Mouse (Mus musculus) macrophage (primary cell): Measurements from ENCODE around the gene Neil1. TPM values are rescaled to one million over a fixed set of nuclear protein-coding genes. Genes with fewer than 3 reads are reported as not detected.

ENCODE experiments used
- H3K27ac ChIP-seq: fragments of 350-480 bp; formaldehyde crosslinking; 2 replicates; pipeline ENCODE4 v1.9.0; 2021
- H3K36me3 ChIP-seq: fragments of 350-480 bp; formaldehyde crosslinking; 2 replicates; pipeline ENCODE4 v1.9.0; 2021; ENCODE audit errors: inconsistent target
- H3K4me3 ChIP-seq: fragments of 350-480 bp; formaldehyde crosslinking; 2 replicates; pipeline ENCODE4 v1.9.0; 2021; ENCODE audit errors: inconsistent target
- H3K79me2 ChIP-seq: fragments of 350-480 bp; formaldehyde crosslinking; 2 replicates; pipeline ENCODE4 v1.9.0; 2021; ENCODE audit errors: inconsistent target
- WGBS: methylation state at CpG from one replicate; pipeline ENCODE4 v1.1.7; 2026; ENCODE audit warnings: inconsistent platforms; ENCODE audit not compliant: missing documents; 5-methylcytosine and 5-hydroxymethylcytosine counted together
- polyA plus RNA-seq: library from polyadenylated mRNA; stranded (reverse); fragments of 250-400 nt; gene quantifications from 3 replicates; pipeline ENCODE4 v1.2.4, GENCODE M21; 2018; ENCODE audit warnings: inconsistent platforms

The Neil1 gene
- polyA plus RNA-seq, 1 experiment from 2014 or later, result 3.3 TPM

DNA sequence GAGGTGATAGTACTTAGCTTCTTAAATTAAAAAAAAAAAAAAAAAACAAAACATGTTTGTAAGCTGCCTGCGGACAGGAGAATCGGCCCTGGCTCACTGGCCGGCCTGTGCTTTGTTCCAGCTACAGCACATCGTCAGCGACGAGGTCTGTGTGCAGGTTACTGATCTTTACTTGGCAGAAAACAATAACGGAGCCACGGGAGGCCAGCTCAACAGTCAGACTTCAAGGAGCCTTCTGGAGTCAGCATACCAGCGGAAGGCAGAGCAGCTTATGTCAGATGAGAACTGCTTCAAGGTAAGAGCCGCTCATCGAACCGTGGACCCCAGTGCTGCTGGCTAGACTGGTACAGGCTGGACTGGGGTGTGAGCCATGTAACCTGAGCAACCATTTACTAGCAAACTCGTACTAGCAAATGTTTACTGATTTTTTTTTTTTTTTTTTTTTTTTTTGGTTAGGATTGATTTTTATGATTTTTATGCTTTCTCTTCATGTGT, 30.8 kb downstream of the Neil1 start:
- Histone ChIP-seq H3K36me3 (peaks cover 83% of the 10 kb centered on the region), H3K4me3 (no peak overlapping the region), H3K79me2 (no peaks in the 10 kb centered on the region), H3K27ac (no peak overlapping the region)
- WGBS, result 98% methylated on average over 13 of the region's 13 CpGs

Other genes starting within 250 kb of the Neil1 start
- 6.7 to 10.5 TPM (median 9.2 TPM) in 3 replicates for gene Snx33, start 219.9 kb downstream of the Neil1 start, polyA plus RNA-seq
- 8.7 to 43.8 TPM (median 38.4 TPM) in 3 replicates for gene Imp3, start 210.8 kb downstream of the Neil1 start, polyA plus RNA-seq
- 5.8 to 9.0 TPM (median 7.9 TPM) in 3 replicates for gene Snupn, start 197.4 kb downstream of the Neil1 start, polyA plus RNA-seq
- 12.0 to 23.0 TPM (median 12.3 TPM) in 3 replicates for gene Ptpn9, start 153.4 kb downstream of the Neil1 start, polyA plus RNA-seq
- 23.9 to 29.7 TPM (median 29.7 TPM) in 3 replicates for gene Sin3a, start 76.3 kb downstream of the Neil1 start, polyA plus RNA-seq
- 26.9 to 46.4 TPM (median 35.9 TPM) in 3 replicates for gene Man2c1, start 17.6 kb downstream of the Neil1 start, polyA plus RNA-seq
- 45.0 to 80.9 TPM (median 72.1 TPM) in 3 replicates for gene Commd4, start 10.0 kb upstream of the Neil1 start, polyA plus RNA-seq
- not detected in 3 replicates for gene Trcg1, start 88.3 kb upstream of the Neil1 start, polyA plus RNA-seq
- 20.1 to 60.1 TPM (median 39.1 TPM) in 3 replicates for gene 1700017B05Rik, start 114.3 kb upstream of the Neil1 start, polyA plus RNA-seq